Mouse (Mus musculus) liver, embryonic 14.5 days (tissue): ENCODE data around the gene Lrrc10.

Experiments
- CTCF ChIP-seq: IDR thresholded peaks from 2 replicates; pipeline ENCODE4 v1.5.1; 2016; ENCODE audit warnings: antibody characterized with exemption, low read depth, control low read depth
- EP300 ChIP-seq: IDR thresholded peaks from 2 replicates; pipeline ENCODE4 v1.6.1; 2016; ENCODE audit warnings: antibody characterized with exemption, low read depth

- TF ChIP-seq CTCF (no peak), EP300 (no peak)
Observed at GRCm38 (mm10) chr10:117013689-117014390, 31.3 kb upstream of the Lrrc10 start.
